Mouse (Mus musculus) erythroblast, embryonic 14.5 days (primary cell): ENCODE data around the gene 1700034J05Rik. TPM values are rescaled to one million over a fixed set of nuclear protein-coding genes. Genes with fewer than 3 reads are reported as not detected.

Experiments
- H3K27me3 ChIP-seq: 2 replicates; pipeline ENCODE4 v1.6.1; 2012; ENCODE audit warnings: inconsistent platforms; ENCODE audit not compliant: control insufficient read depth
- H3K36me3 ChIP-seq: 2 replicates; pipeline ENCODE4 v1.6.1; 2012; ENCODE audit warnings: mild to moderate bottlenecking, inconsistent platforms; ENCODE audit not compliant: control insufficient read depth
- H3K4me1 ChIP-seq: 2 replicates; pipeline ENCODE4 v1.6.1; 2012; ENCODE audit warnings: inconsistent platforms; ENCODE audit not compliant: control insufficient read depth
- H3K4me3 ChIP-seq: replicated peaks from 2 replicates; pipeline ENCODE3; 2012; ENCODE audit warnings: moderate library complexity, mild to moderate bottlenecking, inconsistent platforms
- H3K9me3 ChIP-seq: 2 replicates; pipeline ENCODE4 v1.6.1; 2012; ENCODE audit warnings: low read length, inconsistent platforms, mixed read lengths; ENCODE audit not compliant: control insufficient read depth
- GATA1 ChIP-seq: IDR thresholded peaks from 2 replicates; pipeline ENCODE4 v1.6.1; 2012; ENCODE audit warnings: low read length, inconsistent platforms, mixed read lengths
- TAL1 ChIP-seq: IDR thresholded peaks from 3 replicates; pipeline ENCODE4 v1.6.1; 2012; ENCODE audit warnings: low read length, inconsistent platforms, mixed read lengths
- polyA plus RNA-seq: library from polyadenylated mRNA; stranded (reverse); fragments of >175 nt; gene quantifications from 2 replicates; pipeline ENCODE4 v1.2.3, GENCODE M21; 2012

Gene 1700034J05Rik
- polyA plus RNA-seq, 1 experiment, result not detected

DNA sequence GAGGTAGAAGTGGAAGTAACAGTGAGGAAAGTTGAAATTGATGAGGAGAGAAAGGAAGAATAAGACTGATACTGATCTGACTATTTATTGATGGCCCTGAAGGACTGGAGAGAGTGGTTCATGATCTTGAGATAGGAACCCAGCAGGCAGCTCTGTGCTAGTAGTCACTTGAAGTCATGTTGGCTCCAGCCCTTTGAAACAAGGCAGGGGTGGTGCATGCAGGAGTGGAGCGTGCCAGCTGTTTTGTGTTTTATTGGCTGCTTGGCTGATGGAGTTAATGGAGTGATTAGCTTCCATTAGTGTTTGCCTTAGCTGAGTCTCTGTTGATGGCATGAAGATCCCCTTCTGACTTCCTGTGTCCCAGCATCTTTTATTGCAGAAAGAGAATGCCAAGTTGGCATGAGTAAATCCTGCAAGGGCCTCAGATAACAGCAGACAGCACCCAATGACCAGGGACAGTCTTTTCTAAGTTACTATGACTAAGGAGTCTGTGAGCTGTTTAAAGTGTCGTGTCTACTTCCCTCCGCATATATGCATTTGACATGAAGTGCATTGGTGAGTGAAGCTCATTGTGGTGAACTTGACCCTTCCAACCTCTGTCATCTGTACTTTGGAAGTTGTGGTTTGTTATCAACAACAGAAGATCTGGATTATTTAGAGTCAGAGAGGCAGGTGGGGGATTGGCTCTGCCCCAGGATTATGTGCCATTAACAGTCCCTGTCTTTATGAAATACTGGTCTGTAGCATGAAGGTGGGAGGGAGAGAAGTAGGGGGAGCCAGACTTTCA lies 48.0 kb downstream of the 1700034J05Rik start:
- Histone ChIP-seq H3K9me3 (no peaks in the 10 kb centered on the region; the same call in 1 of the 2 replicates), H3K4me3 (no peak overlapping the region), H3K36me3 (no peaks in the 10 kb centered on the region), H3K27me3 (no peaks in the 10 kb centered on the region), H3K4me1 (no peaks in the 10 kb centered on the region)
- TF ChIP-seq GATA1 (no peak), TAL1 (no peak)

DNA sequence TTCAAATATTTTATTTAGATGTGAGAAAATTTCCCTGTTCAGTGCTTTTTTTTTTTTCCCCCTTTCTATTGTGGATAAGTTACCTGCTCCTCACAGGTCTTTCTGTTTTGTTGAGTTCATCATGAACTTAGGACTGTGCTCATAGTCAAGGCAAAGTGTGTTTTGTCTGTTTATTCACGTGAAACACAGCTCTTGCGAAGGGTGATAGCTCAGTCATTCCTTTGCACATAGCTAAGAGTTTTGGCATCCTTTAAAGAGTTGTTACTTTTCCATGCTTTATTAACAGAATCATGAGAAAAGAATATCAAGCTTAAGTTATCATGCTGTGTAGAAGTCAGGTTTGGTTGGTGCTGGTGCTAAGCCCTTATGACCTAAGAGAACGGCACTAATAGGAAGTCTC lies 49.5 kb downstream of the 1700034J05Rik start:
- H3K4me1 ChIP-seq, result no peaks in the 10 kb centered on the region
- H3K27me3 ChIP-seq, result no peaks in the 10 kb centered on the region
- no peaks in the 10 kb centered on the region; the same call in 1 of the 2 replicates for H3K9me3 ChIP-seq
- no peak for TF ChIP-seq TAL1
- TF ChIP-seq GATA1, result no peak
- H3K36me3 ChIP-seq, result no peaks in the 10 kb centered on the region
- H3K4me3 ChIP-seq, result no peak overlapping the region

DNA sequence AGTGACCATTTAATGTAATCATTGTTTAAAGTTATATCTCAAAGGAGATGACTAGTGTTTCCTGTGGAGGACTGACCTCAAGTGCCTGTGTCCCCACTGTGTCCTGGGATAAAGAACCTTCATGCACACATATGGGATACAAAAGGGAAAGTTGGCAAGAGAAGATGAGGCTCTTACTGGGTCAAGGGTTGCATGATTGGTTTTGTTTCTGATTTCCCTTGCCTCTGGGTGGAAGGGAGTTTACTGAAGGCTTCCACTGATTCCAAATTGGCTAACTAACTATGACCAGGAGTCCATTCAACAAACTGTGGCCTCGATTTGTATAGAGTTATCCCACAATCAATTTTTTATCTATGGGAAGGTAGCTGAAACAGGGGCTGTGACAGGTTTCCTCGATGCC lies 50.6 kb downstream of the 1700034J05Rik start:
- TF ChIP-seq GATA1, result no peak
- no peak for TF ChIP-seq TAL1
- no peaks in the 10 kb centered on the region for H3K27me3 ChIP-seq

DNA sequence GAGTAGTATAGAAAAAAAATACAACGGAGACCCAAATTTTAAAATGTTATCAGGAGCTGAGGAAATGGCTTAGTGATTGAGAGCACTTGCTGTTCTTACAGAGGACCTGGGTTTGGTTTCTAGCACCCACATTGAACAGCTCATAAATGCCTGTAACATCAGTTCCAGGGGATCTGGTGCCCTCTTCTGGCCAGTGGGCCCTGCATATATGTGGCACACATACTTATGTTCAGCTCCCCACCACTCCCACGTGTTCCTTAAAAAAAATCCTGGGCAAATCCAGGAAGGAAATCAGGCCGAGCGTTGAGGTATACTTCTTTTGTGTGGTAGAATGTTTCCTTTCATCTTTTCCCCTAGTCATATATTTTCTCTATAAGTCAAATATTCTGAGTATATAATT lies 52.3 kb downstream of the 1700034J05Rik start:
- Histone ChIP-seq H3K4me3 (no peak overlapping the region), H3K9me3 (no peaks in the 10 kb centered on the region; the same call in 1 of the 2 replicates), H3K27me3 (no peaks in the 10 kb centered on the region), H3K36me3 (no peaks in the 10 kb centered on the region), H3K4me1 (no peaks in the 10 kb centered on the region)
- TF ChIP-seq TAL1 (no peak), GATA1 (no peak)

More for the DNA sequence above, 50.6 kb downstream of the 1700034J05Rik start:
- Histone ChIP-seq H3K9me3 (no peaks in the 10 kb centered on the region; the same call in 1 of the 2 replicates), H3K4me3 (no peak overlapping the region), H3K4me1 (no peaks in the 10 kb centered on the region), H3K36me3 (no peaks in the 10 kb centered on the region)

Other genes starting within 250 kb of the 1700034J05Rik start
- gene Stk38l, start 229.4 kb downstream of the 1700034J05Rik start, polyA plus RNA-seq, result 0.07 and 0.09 TPM in 2 replicates
- gene Arntl2, start 158.4 kb downstream of the 1700034J05Rik start, polyA plus RNA-seq, result not detected in 2 replicates
- gene Smco2, start 104.3 kb downstream of the 1700034J05Rik start, polyA plus RNA-seq, result not detected in 2 replicates
- gene Ppfibp1, start 65.9 kb downstream of the 1700034J05Rik start, polyA plus RNA-seq, result 0.02 TPM in 1 of 2 replicates, not detected in the other
- gene Rep15, start 78.2 kb upstream of the 1700034J05Rik start, polyA plus RNA-seq, result not detected in 2 replicates
- 0.45 and 1.1 TPM in 2 replicates for gene Mrps35, start 88.3 kb upstream of the 1700034J05Rik start, polyA plus RNA-seq
- not detected in 2 replicates for gene Mansc4, start 132.6 kb upstream of the 1700034J05Rik start, polyA plus RNA-seq
- gene Klhl42, start 137.0 kb upstream of the 1700034J05Rik start, polyA plus RNA-seq, result 0.01 and 0.02 TPM in 2 replicates